Mouse (Mus musculus) hindlimb bud, embryonic 11.5 days (tissue): ENCODE data around the gene Itsn1.

ENCODE experiments used
- DNase-seq: peaks from one replicate; pipeline ENCODE4 v3.0.0-alpha.2; 2012; ENCODE audit warnings: low read depth, low spot score; ENCODE audit errors: extremely low spot score

Itsn1 gene

GRCm38 (mm10) chr16:91765816-91766210 lies 36.7 kb downstream of the Itsn1 start:
- DNase-seq = no peak

GRCm38 (mm10) chr16:91767165-91767701 lies 38.2 kb downstream of the Itsn1 start:
- DNase-seq = no peak

GRCm38 (mm10) chr16:91768586-91768985 lies 39.5 kb downstream of the Itsn1 start:
- DNase-seq = no peak

GRCm38 (mm10) chr16:91769911-91770310 lies 40.8 kb downstream of the Itsn1 start:
- DNase-seq = no peak

- DNase-seq = no peak
Observed at GRCm38 (mm10) chr16:91770662-91771061, 41.6 kb downstream of the Itsn1 start.

GRCm38 (mm10) chr16:91771334-91771733 lies 42.3 kb downstream of the Itsn1 start:
- no peak for DNase-seq

GRCm38 (mm10) chr16:91772586-91772985 lies 43.5 kb downstream of the Itsn1 start:
- DNase-seq = no peak

GRCm38 (mm10) chr16:91779576-91779975 lies 50.5 kb downstream of the Itsn1 start:
- DNase-seq = no peak

GRCm38 (mm10) chr16:91780151-91780550 lies 51.1 kb downstream of the Itsn1 start:
- DNase-seq = no peak

GRCm38 (mm10) chr16:91780826-91781225 lies 51.7 kb downstream of the Itsn1 start:
- no peak for DNase-seq

- no peak for DNase-seq
Observed at GRCm38 (mm10) chr16:91783191-91783590, 54.1 kb downstream of the Itsn1 start.

GRCm38 (mm10) chr16:91784298-91784697 lies 55.2 kb downstream of the Itsn1 start:
- no peak for DNase-seq

- DNase-seq = no peak
Observed at GRCm38 (mm10) chr16:91786425-91786824, 57.3 kb downstream of the Itsn1 start.

- DNase-seq = no peak
Observed at GRCm38 (mm10) chr16:91789728-91790127, 60.6 kb downstream of the Itsn1 start.

GRCm38 (mm10) chr16:91792477-91793196 lies 63.6 kb downstream of the Itsn1 start:
- no peak for DNase-seq

GRCm38 (mm10) chr16:91793507-91794278 lies 64.6 kb downstream of the Itsn1 start:
- no peak for DNase-seq

GRCm38 (mm10) chr16:91794306-91794705 lies 65.2 kb downstream of the Itsn1 start:
- no peak for DNase-seq

GRCm38 (mm10) chr16:91795044-91795443 lies 66.0 kb downstream of the Itsn1 start:
- DNase-seq = no peak

- no peak for DNase-seq
Observed at GRCm38 (mm10) chr16:91795606-91796005, 66.5 kb downstream of the Itsn1 start.

GRCm38 (mm10) chr16:91801426-91801825 lies 72.3 kb downstream of the Itsn1 start:
- no peak for DNase-seq

GRCm38 (mm10) chr16:91802461-91803062 lies 73.5 kb downstream of the Itsn1 start:
- DNase-seq = no peak

GRCm38 (mm10) chr16:91804418-91804817 lies 75.3 kb downstream of the Itsn1 start:
- no peak for DNase-seq
